Mouse (Mus musculus): Measurements from ENCODE around the gene Adcy1.

- TF ChIP-seq POLR2A (IDR thresholded peaks at IDR 0.05; ENCODE audit: borderline replicate concordance, extremely low read depth, insufficient read depth, insufficient read length, poor library complexity, severe bottlenecking) (no peak), CTCF (IDR thresholded peaks at IDR 0.05; ENCODE audit: borderline replicate concordance, extremely low read depth, insufficient read depth, insufficient read length) (no peak)
These were observed 87.2 kb downstream of the Adcy1 start for GRCm38 (mm10) chr11:7150511-7150910.

Measured in brain, embryonic 14.5 days (tissue).